Mouse (Mus musculus) liver, adult 2 months (tissue): Measurements from ENCODE around the gene Abhd15.

ENCODE experiments used
- CTCF ChIP-seq: fragments of 200-500 bp; IDR thresholded peaks from 2 replicates; pipeline ENCODE4 v1.5.1; 2011; ENCODE audit warnings: low read depth, low read length, control low read depth
- POLR2A ChIP-seq: fragments of 200-500 bp; IDR thresholded peaks from 2 replicates; pipeline ENCODE4 v1.6.1; 2011; ENCODE audit warnings: low read length, control low read depth; ENCODE audit not compliant: insufficient read depth; ENCODE audit errors: extremely low read depth

- TF ChIP-seq CTCF (no peak), POLR2A (no peak)
These were observed 3.3 kb downstream of the Abhd15 start for GRCm38 (mm10) chr11:77518051-77518798.
